In the genomic region with DNA sequence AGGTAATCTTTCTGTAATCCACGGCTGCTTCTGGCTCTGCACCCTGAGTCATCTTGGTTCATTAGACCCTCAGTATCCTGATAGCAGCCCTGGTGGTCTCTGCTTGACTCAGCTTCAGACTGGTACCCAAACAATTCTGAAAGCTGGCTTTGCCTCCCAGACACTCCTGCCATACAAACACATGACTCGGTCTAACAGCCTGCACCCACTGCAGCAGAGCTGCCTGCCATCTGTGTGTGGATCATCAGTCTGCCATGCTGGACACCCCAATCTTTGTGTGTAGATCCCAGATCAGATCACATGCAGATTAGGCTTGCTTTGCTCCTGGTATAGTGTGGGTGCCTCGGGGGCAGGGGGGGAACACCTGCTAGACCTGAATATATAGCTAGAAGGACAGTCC, we compare ENCODE assay signal across 25 mouse cellular contexts.
DNase-seq lines count a peak whose midpoint lies in the region; ATAC-seq and TF ChIP-seq lines count a peak whose summit lies in the region.
"Had no signal": no experiment of that assay in that cellular context is flagged by ENCODE, and none has a peak within 500 bp of the region (broad histone marks: within the 10 kb centered on the region; RNA-seq: fewer than 3 reads in every experiment).

No protein-coding gene starts in this region.

- H3K4me1 ChIP-seq in forebrain, embryonic 15.5 days, result no peaks in the 10 kb centered on the region
- no peaks in the 10 kb centered on the region for H3K4me1 ChIP-seq in forebrain, embryonic 10.5 days
- H3K4me1 ChIP-seq in heart, embryonic 10.5 days, result no peaks in the 10 kb centered on the region
- H3K4me1 ChIP-seq: embryonic facial prominence, embryonic 10.5 days; embryonic facial prominence, embryonic 13.5 days; heart, embryonic 13.5 days; hindbrain, embryonic 12.5 days; hindbrain, embryonic 15.5 days; intestine, embryonic 15.5 days had no signal

- DNase-seq in forebrain, embryonic 10.5 days (ENCODE audit: extremely low spot score, low spot score), result no peak
- DNase-seq in heart, embryonic 10.5 days (ENCODE audit: low spot score), result peak; percentile 70
- DNase-seq in heart, postnatal 4 days, result no peak
- peak; percentile 33 to 51 for DNase-seq in layer of hippocampus, adult 2 months (ENCODE audit: low spot score in 2 of 2)
- DNase-seq in layer of hippocampus, adult 9-10 months (ENCODE audit: low spot score), result no peak
- DNase-seq in kidney, adult 9 months, result no peak
- DNase-seq in spleen, adult 18-20 months, result no peak
- DNase-seq: adrenal gland, postnatal 10 days; adrenal gland, postnatal 36 days; cerebellum, adult 11 months; cerebellum, adult 2 months; cerebellum, adult 9-11 months; cerebellum, postnatal 25 days; embryo, embryonic 11 days; gastrocnemius, postnatal 25 days; heart, adult 18-20 months; heart, postnatal 14 days had no signal

- no peaks in the 10 kb centered on the region for H3K27me3 ChIP-seq in forebrain, embryonic 15.5 days
- H3K27me3 ChIP-seq in forebrain, embryonic 10.5 days (ENCODE audit: poor library complexity, severe bottlenecking), result no peaks in the 10 kb centered on the region
- H3K27me3 ChIP-seq in heart, embryonic 10.5 days (ENCODE audit: insufficient read depth, poor library complexity, severe bottlenecking), result no peaks in the 10 kb centered on the region
- H3K27me3 ChIP-seq: embryonic facial prominence, embryonic 13.5 days; heart, embryonic 13.5 days; hindbrain, embryonic 12.5 days; hindbrain, embryonic 15.5 days; intestine, embryonic 15.5 days had no signal

- H3K9me3 ChIP-seq in forebrain, embryonic 15.5 days, result no peaks in the 10 kb centered on the region
- H3K9me3 ChIP-seq in forebrain, embryonic 10.5 days, result no peaks in the 10 kb centered on the region
- no peaks in the 10 kb centered on the region for H3K9me3 ChIP-seq in heart, embryonic 10.5 days
- H3K9me3 ChIP-seq: embryonic facial prominence, embryonic 10.5 days; embryonic facial prominence, embryonic 13.5 days; hindbrain, embryonic 12.5 days; hindbrain, embryonic 15.5 days; intestine, embryonic 15.5 days had no signal

- ATAC-seq in forebrain, embryonic 15.5 days (replicated peaks), result 0 out of 2 replicates have a peak, but pooled peaks have one; percentile 35
- ATAC-seq: intestine, embryonic 15.5 days had no signal

- TF ChIP-seq CTCF in layer of hippocampus, adult 2 months (conservative IDR thresholded peaks at IDR 0.05), result no peak

- H3K9ac ChIP-seq in forebrain, embryonic 15.5 days (replicated peaks), result no peak overlapping the region
- H3K9ac ChIP-seq: embryonic facial prominence, embryonic 13.5 days; heart, embryonic 13.5 days; hindbrain, embryonic 12.5 days; hindbrain, embryonic 15.5 days; intestine, embryonic 15.5 days had no signal

- H3K36me3 ChIP-seq in forebrain, embryonic 15.5 days, result no peaks in the 10 kb centered on the region
- no peaks in the 10 kb centered on the region for H3K36me3 ChIP-seq in forebrain, embryonic 10.5 days (replicated peaks)
- H3K36me3 ChIP-seq in heart, embryonic 10.5 days, result no peaks in the 10 kb centered on the region
- H3K36me3 ChIP-seq: embryonic facial prominence, embryonic 10.5 days; embryonic facial prominence, embryonic 13.5 days; heart, embryonic 13.5 days; hindbrain, embryonic 12.5 days; hindbrain, embryonic 15.5 days; intestine, embryonic 15.5 days had no signal

- no peak overlapping the region for H3K27ac ChIP-seq in forebrain, embryonic 15.5 days (replicated peaks)
- no peak overlapping the region for H3K27ac ChIP-seq in forebrain, embryonic 10.5 days
- no peak overlapping the region for H3K27ac ChIP-seq in heart, embryonic 10.5 days
- H3K27ac ChIP-seq in layer of hippocampus, adult 2 months, result no peak overlapping the region
- H3K27ac ChIP-seq: embryonic facial prominence, embryonic 10.5 days; embryonic facial prominence, embryonic 13.5 days; heart, embryonic 13.5 days; hindbrain, embryonic 12.5 days; hindbrain, embryonic 15.5 days; intestine, embryonic 15.5 days had no signal

- H3K4me3 ChIP-seq in forebrain, embryonic 15.5 days, result no peak overlapping the region
- H3K4me3 ChIP-seq in forebrain, embryonic 10.5 days, result no peak overlapping the region
- no peak overlapping the region for H3K4me3 ChIP-seq in heart, embryonic 10.5 days
- no peak overlapping the region for H3K4me3 ChIP-seq in layer of hippocampus, adult 2 months
- H3K4me3 ChIP-seq: embryonic facial prominence, embryonic 10.5 days; embryonic facial prominence, embryonic 13.5 days; erythroblast, embryonic 14.5 days; heart, embryonic 13.5 days; hindbrain, embryonic 12.5 days; hindbrain, embryonic 15.5 days; intestine, embryonic 15.5 days had no signal

- WGBS in forebrain, embryonic 15.5 days, result 72% methylated on average over 3 of the region's 3 CpGs
- 79% methylated on average over 3 of the region's 3 CpGs for WGBS in forebrain, embryonic 10.5 days
- 76% methylated on average over 3 of the region's 3 CpGs for WGBS in heart, embryonic 10.5 days

- H3K4me2 ChIP-seq in forebrain, embryonic 15.5 days (replicated peaks), result no peak overlapping the region
- H3K4me2 ChIP-seq: embryonic facial prominence, embryonic 13.5 days; heart, embryonic 13.5 days; hindbrain, embryonic 12.5 days; hindbrain, embryonic 15.5 days; intestine, embryonic 15.5 days had no signal

Comparison
In these comparisons a context has a peak if more than half of its experiments do, and no peak if none do; other contexts are left out.
1. DNase-seq: peak in heart, embryonic 10.5 days (single experiment) and layer of hippocampus, adult 2 months (2 of 2); none in forebrain, embryonic 10.5 days (single experiment), heart, postnatal 4 days (single experiment), layer of hippocampus, adult 9-10 months (single experiment), kidney, adult 9 months (single experiment) and spleen, adult 18-20 months (0 of 2).